Mouse (Mus musculus) monocyte, adult 2 months (primary cell): ENCODE results near the gene Smg1.
A peak's percentile ranks its signal among the peaks of the same experiment; 100 is the strongest.

Source experiments
- DNase-seq, 2 experiments: peaks; one replicate each; pipeline ENCODE4 v3.0.0; 2022; ENCODE audit warnings: low spot score in 2 of 2, low read depth in 1 of 2

Gene Smg1

GRCm38 (mm10) chr7:118143602-118144001 is 99.9 kb downstream of the Smg1 start:
- DNase-seq: no peak

GRCm38 (mm10) chr7:118143123-118143522 is 100.3 kb downstream of the Smg1 start:
- no peak for DNase-seq

GRCm38 (mm10) chr7:118141271-118141670 is 102.2 kb downstream of the Smg1 start:
- no peak for DNase-seq

GRCm38 (mm10) chr7:118135128-118135527 is 108.3 kb downstream of the Smg1 start:
- no peak for DNase-seq

GRCm38 (mm10) chr7:118129430-118130041 is 113.9 kb downstream of the Smg1 start, which contains the start of gene Arl6ip1:
Arl6ip1 (minus strand) TSS chr7:118129662.
- DNase-seq: peak; percentile 92 to 96

GRCm38 (mm10) chr7:118128925-118129429 is 114.5 kb downstream of the Smg1 start:
- no peak for DNase-seq

GRCm38 (mm10) chr7:118126219-118126875 is 117.1 kb downstream of the Smg1 start:
- DNase-seq: no peak

GRCm38 (mm10) chr7:118125736-118126135 is 117.7 kb downstream of the Smg1 start:
- no peak for DNase-seq

GRCm38 (mm10) chr7:118123512-118124411 is 119.7 kb downstream of the Smg1 start:
- no peak for DNase-seq

- DNase-seq: no peak
Measured at GRCm38 (mm10) chr7:118122235-118122634, 121.2 kb downstream of the Smg1 start.

- DNase-seq: no peak
Measured at GRCm38 (mm10) chr7:118120654-118121053, 122.8 kb downstream of the Smg1 start.

- no peak for DNase-seq
Measured at GRCm38 (mm10) chr7:118119946-118120345, 123.5 kb downstream of the Smg1 start.

- no peak for DNase-seq
Measured at GRCm38 (mm10) chr7:118119142-118119541, 124.3 kb downstream of the Smg1 start.

GRCm38 (mm10) chr7:118118426-118118825 is 125.0 kb downstream of the Smg1 start:
- DNase-seq: no peak

- DNase-seq: no peak
Measured at GRCm38 (mm10) chr7:118117539-118118210, 125.8 kb downstream of the Smg1 start.

GRCm38 (mm10) chr7:118116787-118117538 is 126.5 kb downstream of the Smg1 start:
- no peak for DNase-seq

- peak; percentile 83 to 91 for DNase-seq
Measured at GRCm38 (mm10) chr7:118115877-118116568, 127.4 kb downstream of the Smg1 start, which contains the start of gene Rps15a. Rps15a (minus strand) TSS chr7:118116188.

GRCm38 (mm10) chr7:118115533-118115876 is 128.0 kb downstream of the Smg1 start:
- DNase-seq: no peak

- DNase-seq: no peak
Measured at GRCm38 (mm10) chr7:118113541-118114297, 129.8 kb downstream of the Smg1 start.
